Comparison of ENCODE assay signal across 7 mouse cellular contexts in genomic region chr7:127110239-127111007, GRCm38 (mm10). TPM values are rescaled to one million over a fixed set of nuclear protein-coding genes. Genes with fewer than 3 reads are reported as not detected.
A peak's percentile ranks its signal among the peaks of the same experiment; 100 is the strongest.
DNase-seq lines count a peak whose midpoint lies in the region; ATAC-seq and TF ChIP-seq lines count a peak whose summit lies in the region.

No protein-coding gene starts in this region.

- H3K27me3 ChIP-seq in MEL (ENCODE audit: control insufficient read depth in 1 of 2, insufficient read depth in 2 of 2, low read length in 2 of 2), result no peaks in the 10 kb centered on the region
- H3K27me3 ChIP-seq in forebrain, embryonic 10.5 days (ENCODE audit: poor library complexity, severe bottlenecking), result no peaks in the 10 kb centered on the region

- peak; percentile 81 for DNase-seq in MEL (ENCODE audit: low read depth, low spot score)
- peak; percentile 37 for DNase-seq in c-Kit-negative CD71-positive TER-119-positive erythroid progenitor cells, embryonic 14.5 days (ENCODE audit: low read depth, low spot score)
- peak; percentile 74 for DNase-seq in forebrain, embryonic 10.5 days (ENCODE audit: extremely low spot score, low spot score)
- peak; percentile 62 to 82 for DNase-seq in layer of hippocampus, postnatal 25 days (ENCODE audit: extremely low spot score in 1 of 2, low spot score in 1 of 2)
- peak; percentile 82 for DNase-seq in lung, postnatal 36 days
- DNase-seq in right cerebral cortex, adult 2 months (ENCODE audit: low spot score in 2 of 2), result peak; percentile 81 to 84

- no peaks in the 10 kb centered on the region for H3K79me2 ChIP-seq in MEL (ENCODE audit: control insufficient read depth, insufficient read depth, low read length, poor library complexity)

- peak; percentile 86 to 95 (median 93) for TF ChIP-seq CTCF in MEL (IDR thresholded peaks at IDR 0.05 in 2 of 3, conservative IDR thresholded peaks at IDR 0.05 in 1 of 3; ENCODE audit: control insufficient read depth in 1 of 3, insufficient read depth in 1 of 3, low read depth in 2 of 3, low read length in 3 of 3, poor library complexity in 1 of 3, severe bottlenecking in 1 of 3)

- peak; percentile 68 for ATAC-seq in hematopoietic stem cell, adult 5-6 weeks (replicated peaks in 1 of 2; ENCODE audit: insufficient read depth in 1 of 2, low FRiP score in 2 of 2, low TSS enrichment in 1 of 2, low read depth in 1 of 2, poor library complexity in 2 of 2, severe bottlenecking in 2 of 2)

- H3K9ac ChIP-seq in MEL (ENCODE audit: control insufficient read depth, low read depth, low read length, poor library complexity, severe bottlenecking), result no peak overlapping the region

- peaks cover 0 to 17% of the 10 kb centered on the region in 2 experiments; a peak in 2 of 4 replicates for H3K36me3 ChIP-seq in MEL (ENCODE audit: control insufficient read depth in 1 of 2, insufficient read depth in 2 of 2, low read length in 2 of 2)
- no peaks in the 10 kb centered on the region for H3K36me3 ChIP-seq in forebrain, embryonic 10.5 days (replicated peaks)

- no peaks in the 10 kb centered on the region for H3K9me3 ChIP-seq in MEL (replicated peaks; ENCODE audit: insufficient read depth, low read length)
- H3K9me3 ChIP-seq in forebrain, embryonic 10.5 days, result no peaks in the 10 kb centered on the region

- TF ChIP-seq POLR2A in MEL (IDR thresholded peaks at IDR 0.05; ENCODE audit: control insufficient read depth in 1 of 2, insufficient read depth in 1 of 2, low read depth in 1 of 2, low read length in 2 of 2, poor library complexity in 1 of 2), result no peak

- TF ChIP-seq EP300 in MEL (IDR thresholded peaks at IDR 0.05; ENCODE audit: low read depth in 1 of 2, low read length in 2 of 2), result no peak

- peaks cover 2 to 23% of the 10 kb centered on the region in 2 experiments; a peak in 3 of 4 replicates for H3K4me1 ChIP-seq in MEL (ENCODE audit: control insufficient read depth in 1 of 2, insufficient read depth in 2 of 2, low read length in 2 of 2)
- H3K4me1 ChIP-seq in forebrain, embryonic 10.5 days, result peaks cover 15% of the 10 kb centered on the region

- H3K4me3 ChIP-seq in MEL (ENCODE audit: control insufficient read depth in 1 of 2, insufficient read depth in 1 of 2, low read depth in 2 of 2, low read length in 2 of 2), result no peak overlapping the region
- no peak overlapping the region for H3K4me3 ChIP-seq in forebrain, embryonic 10.5 days

- TF ChIP-seq RAD21 in MEL (IDR thresholded peaks at IDR 0.05; ENCODE audit: low read depth, low read length), result peak; percentile 96

- WGBS in forebrain, embryonic 10.5 days, result 56% methylated on average over 18 of the region's 18 CpGs

- H3K27ac ChIP-seq in MEL (ENCODE audit: control insufficient read depth, low read depth, low read length), result no peak overlapping the region
- H3K27ac ChIP-seq in forebrain, embryonic 10.5 days, result no peak overlapping the region

TF ChIP-seq in MEL, 35 proteins besides CTCF, POLR2A, EP300 and RAD21:
- TF ChIP-seq NRF1 (IDR thresholded peaks at IDR 0.05; ENCODE audit: insufficient read depth, low read depth, low read length, poor library complexity, severe bottlenecking) (no peak), TAL1 (IDR thresholded peaks at IDR 0.05; ENCODE audit: low read length) (no peak), POLR2AphosphoS5 (IDR thresholded peaks at IDR 0.05; ENCODE audit: borderline replicate concordance, low read depth, low read length) (no peak), MAX (IDR thresholded peaks at IDR 0.05; ENCODE audit: low read length) (no peak), UBTF (IDR thresholded peaks at IDR 0.05; ENCODE audit: borderline replicate concordance, insufficient read depth, low read depth, low read length) (no peak), USF2 (IDR thresholded peaks at IDR 0.05; ENCODE audit: borderline replicate concordance in 1 of 2, insufficient read depth in 1 of 2, low read depth in 1 of 2, low read length in 2 of 2) (no peak), ETS1 (IDR thresholded peaks at IDR 0.05; ENCODE audit: low read depth, low read length) (no peak), E2F4 (IDR thresholded peaks at IDR 0.05; ENCODE audit: borderline replicate concordance, low read depth, low read length) (no peak), POLR2AphosphoS2 (IDR thresholded peaks at IDR 0.05; ENCODE audit: low read length) (no peak), MAFK (IDR thresholded peaks at IDR 0.05; ENCODE audit: borderline replicate concordance, low read depth, low read length) (no peak), MAZ (IDR thresholded peaks at IDR 0.05; ENCODE audit: low read depth, low read length) (0 out of 2 replicates have a peak, but pooled peaks have one; percentile 32), ZC3H11A (IDR thresholded peaks at IDR 0.05; ENCODE audit: low read depth, low read length) (peak; percentile 81), MYC (IDR thresholded peaks at IDR 0.05; ENCODE audit: low read depth, low read length) (no peak), SMC3 (IDR thresholded peaks at IDR 0.05; ENCODE audit: low read depth, low read length) (peak; percentile 80)

RNA-seq across cellular contexts. Expression of gene Qprt, which starts 11.6 kb away (rescaled TPM):
- 2.5 and 2.7 TPM in 2 replicates for total RNA-seq in MEL (2012; rRNA removed)
- 1 to 10 TPM in 1 of 2 experiments, not detected in 1; 3.7 TPM for polyA plus RNA-seq in MEL (2012; ENCODE audit: insufficient read depth in 1 of 2, insufficient read length in 2 of 2, low read depth in 1 of 2, low replicate concordance in 2 of 2, missing spikeins in 1 of 2)
- polyA plus RNA-seq in forebrain, embryonic 10.5 days (2016; fragmentation: Nextera tagmentation; extraction: Ambion mirVana), result 11.3 and 12.3 TPM in 2 replicates
- total RNA-seq in hematopoietic stem cell, adult 5-6 weeks (2017), result 2.3 and 2.7 TPM in 2 replicates
- under 1 TPM; 0.30 to 0.35 TPM for total RNA-seq in layer of hippocampus, postnatal 25 days (2021)

RNA-seq across cellular contexts. Expression of gene AI467606, which starts 19.3 kb away (rescaled TPM):
- total RNA-seq in MEL (2012; rRNA removed), result 51.1 and 54.9 TPM in 2 replicates
- 100 to 1,000 TPM in 1 of 2 experiments, 10 to 100 TPM in 1; 79.4 to 101 TPM for polyA plus RNA-seq in MEL (2012; ENCODE audit: insufficient read depth in 1 of 2, insufficient read length in 2 of 2, low read depth in 1 of 2, low replicate concordance in 2 of 2, missing spikeins in 1 of 2)
- polyA plus RNA-seq in forebrain, embryonic 10.5 days (2016; fragmentation: Nextera tagmentation; extraction: Ambion mirVana), result 0.74 TPM in 2 replicates
- 30.3 and 42.1 TPM in 2 replicates for total RNA-seq in hematopoietic stem cell, adult 5-6 weeks (2017)
- total RNA-seq in layer of hippocampus, postnatal 25 days (2021), result 1 to 10 TPM; 1.2 to 1.5 TPM

RNA-seq across cellular contexts. Expression of gene Zg16, which starts 23.3 kb away (rescaled TPM):
- total RNA-seq in MEL (2012; rRNA removed), result 57.1 and 89.3 TPM in 2 replicates
- 10 to 100 TPM in 1 of 2 experiments, not detected in 1; 50.4 TPM for polyA plus RNA-seq in MEL (2012; ENCODE audit: insufficient read depth in 1 of 2, insufficient read length in 2 of 2, low read depth in 1 of 2, low replicate concordance in 2 of 2, missing spikeins in 1 of 2)
- not detected in 2 replicates for polyA plus RNA-seq in forebrain, embryonic 10.5 days (2016; fragmentation: Nextera tagmentation; extraction: Ambion mirVana)
- 3.8 and 5.7 TPM in 2 replicates for total RNA-seq in hematopoietic stem cell, adult 5-6 weeks (2017)
- total RNA-seq in layer of hippocampus, postnatal 25 days (2021), result not detected

RNA-seq across cellular contexts. Expression of gene Spn, which starts 27.2 kb away (rescaled TPM):
- total RNA-seq in MEL (2012; rRNA removed), result 169 and 182 TPM in 2 replicates
- 100 to 1,000 TPM; 135 to 184 TPM for polyA plus RNA-seq in MEL (2012; ENCODE audit: insufficient read depth in 1 of 2, insufficient read length in 2 of 2, low read depth in 1 of 2, low replicate concordance in 2 of 2, missing spikeins in 1 of 2)
- 0.07 and 0.10 TPM in 2 replicates for polyA plus RNA-seq in forebrain, embryonic 10.5 days (2016; fragmentation: Nextera tagmentation; extraction: Ambion mirVana)
- total RNA-seq in hematopoietic stem cell, adult 5-6 weeks (2017), result 311 and 346 TPM in 2 replicates
- under 1 TPM; 0.28 to 0.42 TPM for total RNA-seq in layer of hippocampus, postnatal 25 days (2021)

Comparison
In these comparisons a context has a peak if more than half of its experiments do, and no peak if none do; other contexts are left out.
1. RNA of gene AI467606, which starts 19.3 kb away (total RNA-seq): 51.1 to 54.9 TPM in MEL and 30.3 to 42.1 TPM in hematopoietic stem cell, adult 5-6 weeks; 1.2 to 1.5 TPM in layer of hippocampus, postnatal 25 days; every median in the first group is over 10 times any median in the second.
2. Peak in every context shown above with its lines, with median percentiles within 50 percentile points of each other: DNase-seq.